13 mouse cellular contexts compared by ENCODE assay signal in genomic region chr17:73226595-73226994, GRCm38 (mm10).
DNase-seq lines count a peak whose midpoint lies in the region; ATAC-seq lines count a peak whose summit lies in the region.
"Had no signal": no experiment of that assay in that cellular context is flagged by ENCODE, and none has a peak within 500 bp of the region (broad histone marks: within the 10 kb centered on the region; RNA-seq: fewer than 3 reads in every experiment).

No protein-coding gene starts in this region.

- no peaks in the 10 kb centered on the region for H3K36me3 ChIP-seq in forebrain, embryonic 15.5 days
- no peaks in the 10 kb centered on the region for H3K36me3 ChIP-seq in forebrain, embryonic 11.5 days (ENCODE audit: control insufficient read depth, insufficient read depth, low read length)
- no peaks in the 10 kb centered on the region for H3K36me3 ChIP-seq in liver, embryonic 11.5 days (ENCODE audit: control insufficient read depth, insufficient read depth, low read length)
- no peaks in the 10 kb centered on the region for H3K36me3 ChIP-seq in liver, embryonic 12.5 days
- no peaks in the 10 kb centered on the region for H3K36me3 ChIP-seq in hindbrain, embryonic 15.5 days
- no peaks in the 10 kb centered on the region for H3K36me3 ChIP-seq in neural tube, embryonic 13.5 days
- H3K36me3 ChIP-seq: limb, embryonic 10.5 days had no signal

- no peak overlapping the region for H3K4me3 ChIP-seq in forebrain, embryonic 15.5 days
- no peak overlapping the region for H3K4me3 ChIP-seq in forebrain, embryonic 11.5 days (ENCODE audit: low read depth, low read length)
- no peak overlapping the region for H3K4me3 ChIP-seq in liver, embryonic 11.5 days (ENCODE audit: low read depth, low read length)
- no peak overlapping the region for H3K4me3 ChIP-seq in liver, embryonic 12.5 days
- no peak overlapping the region for H3K4me3 ChIP-seq in hindbrain, embryonic 15.5 days
- H3K4me3 ChIP-seq in neural tube, embryonic 13.5 days: no peak overlapping the region
- H3K4me3 ChIP-seq: gastrocnemius, adult 2 months; limb, embryonic 10.5 days had no signal

- H3K27ac ChIP-seq in forebrain, embryonic 15.5 days (replicated peaks): peak overlapping the region; percentile 87
- no peak overlapping the region for H3K27ac ChIP-seq in forebrain, embryonic 11.5 days (ENCODE audit: low read depth, low read length)
- H3K27ac ChIP-seq in liver, embryonic 11.5 days (ENCODE audit: low read depth, low read length): peak overlapping the region; percentile 23; the same call in 1 of the 2 replicates
- no peak overlapping the region for H3K27ac ChIP-seq in liver, embryonic 12.5 days
- peak overlapping the region; percentile 79 for H3K27ac ChIP-seq in hindbrain, embryonic 15.5 days (replicated peaks)
- H3K27ac ChIP-seq in neural tube, embryonic 13.5 days (replicated peaks): peak overlapping the region; percentile 89
- H3K27ac ChIP-seq: gastrocnemius, adult 2 months; kidney, postnatal 0 days; limb, embryonic 10.5 days had no signal

- no peak overlapping the region for H3K4me2 ChIP-seq in forebrain, embryonic 15.5 days (replicated peaks)
- H3K4me2 ChIP-seq in forebrain, embryonic 11.5 days (ENCODE audit: low read depth, low read length, severe bottlenecking): no peak overlapping the region
- no peak overlapping the region for H3K4me2 ChIP-seq in liver, embryonic 11.5 days
- no peak overlapping the region for H3K4me2 ChIP-seq in liver, embryonic 12.5 days
- no peak overlapping the region for H3K4me2 ChIP-seq in hindbrain, embryonic 15.5 days
- H3K4me2 ChIP-seq in neural tube, embryonic 13.5 days: no peak overlapping the region

- WGBS in forebrain, embryonic 15.5 days: 92% methylated on average over 2 of the region's 2 CpGs
- 91% methylated on average over 2 of the region's 2 CpGs for WGBS in forebrain, embryonic 11.5 days
- 55% methylated on average over 2 of the region's 2 CpGs for WGBS in liver, embryonic 11.5 days
- 31% methylated on average over 2 of the region's 2 CpGs for WGBS in liver, embryonic 12.5 days (ENCODE audit: insufficient replicate concordance)
- 78% methylated on average over 2 of the region's 2 CpGs for WGBS in hindbrain, embryonic 15.5 days
- WGBS in neural tube, embryonic 13.5 days: 85% methylated on average over 2 of the region's 2 CpGs

- H3K9ac ChIP-seq in forebrain, embryonic 15.5 days (replicated peaks): no peak overlapping the region
- H3K9ac ChIP-seq in forebrain, embryonic 11.5 days (ENCODE audit: low read length): no peak overlapping the region
- H3K9ac ChIP-seq in liver, embryonic 11.5 days (ENCODE audit: low read depth, low read length): no peak overlapping the region
- H3K9ac ChIP-seq in liver, embryonic 12.5 days: no peak overlapping the region
- H3K9ac ChIP-seq in hindbrain, embryonic 15.5 days: no peak overlapping the region
- H3K9ac ChIP-seq in neural tube, embryonic 13.5 days: no peak overlapping the region

- H3K27me3 ChIP-seq in forebrain, embryonic 15.5 days: no peaks in the 10 kb centered on the region
- no peaks in the 10 kb centered on the region for H3K27me3 ChIP-seq in forebrain, embryonic 11.5 days (ENCODE audit: control insufficient read depth, insufficient read depth, low read length)
- no peaks in the 10 kb centered on the region for H3K27me3 ChIP-seq in liver, embryonic 11.5 days (replicated peaks; ENCODE audit: control insufficient read depth, insufficient read depth, low read length)
- H3K27me3 ChIP-seq in liver, embryonic 12.5 days (replicated peaks): no peaks in the 10 kb centered on the region
- H3K27me3 ChIP-seq in hindbrain, embryonic 15.5 days: no peaks in the 10 kb centered on the region
- H3K27me3 ChIP-seq in neural tube, embryonic 13.5 days: no peaks in the 10 kb centered on the region

- no peaks in the 10 kb centered on the region for H3K9me3 ChIP-seq in forebrain, embryonic 15.5 days
- H3K9me3 ChIP-seq in forebrain, embryonic 11.5 days (ENCODE audit: control insufficient read depth, low read length): no peaks in the 10 kb centered on the region
- no peaks in the 10 kb centered on the region for H3K9me3 ChIP-seq in liver, embryonic 11.5 days (ENCODE audit: control insufficient read depth, low read length)
- H3K9me3 ChIP-seq in liver, embryonic 12.5 days (replicated peaks): no peaks in the 10 kb centered on the region
- no peaks in the 10 kb centered on the region for H3K9me3 ChIP-seq in hindbrain, embryonic 15.5 days
- H3K9me3 ChIP-seq in neural tube, embryonic 13.5 days: no peaks in the 10 kb centered on the region
- H3K9me3 ChIP-seq: limb, embryonic 10.5 days had no signal

- peaks cover 30% of the 10 kb centered on the region for H3K4me1 ChIP-seq in forebrain, embryonic 15.5 days
- no peaks in the 10 kb centered on the region; the same call in 1 of the 2 replicates for H3K4me1 ChIP-seq in forebrain, embryonic 11.5 days (replicated peaks; ENCODE audit: control insufficient read depth, insufficient read depth, low read length)
- H3K4me1 ChIP-seq in liver, embryonic 11.5 days (replicated peaks; ENCODE audit: control insufficient read depth, insufficient read depth, low read length): peaks cover 35% of the 10 kb centered on the region
- H3K4me1 ChIP-seq in liver, embryonic 12.5 days: peaks cover 56% of the 10 kb centered on the region
- H3K4me1 ChIP-seq in hindbrain, embryonic 15.5 days (replicated peaks): peaks cover 32% of the 10 kb centered on the region
- peaks cover 40% of the 10 kb centered on the region for H3K4me1 ChIP-seq in neural tube, embryonic 13.5 days (replicated peaks)

- ATAC-seq in forebrain, embryonic 15.5 days (replicated peaks): no peak
- no peak for ATAC-seq in forebrain, embryonic 11.5 days (replicated peaks; ENCODE audit: low FRiP score)
- no peak for ATAC-seq in liver, embryonic 11.5 days (replicated peaks; ENCODE audit: low FRiP score)
- ATAC-seq in liver, embryonic 12.5 days: no peak
- ATAC-seq in hindbrain, embryonic 15.5 days (ENCODE audit: low FRiP score, low read depth): no peak
- ATAC-seq in neural tube, embryonic 13.5 days (ENCODE audit: low read depth): no peak
- no peak for ATAC-seq in activated CD4-positive, CD25-positive, alpha-beta regulatory T cell, adult 4 months

- DNase-seq in forebrain, embryonic 11.5 days (ENCODE audit: low spot score): no peak
- DNase-seq in liver, embryonic 11.5 days (ENCODE audit: low spot score): no peak
- DNase-seq in urinary bladder, postnatal 10 days (ENCODE audit: low spot score): no peak
- DNase-seq: cerebellum, adult 11-12 months; gastrocnemius, adult 2 months; layer of hippocampus, postnatal 36 days had no signal

Comparison
In these comparisons a context has a peak if more than half of its experiments do, and no peak if none do; other contexts are left out.
1. H3K27ac ChIP-seq: peak in forebrain, embryonic 15.5 days (single experiment), liver, embryonic 11.5 days (single experiment), hindbrain, embryonic 15.5 days (single experiment) and neural tube, embryonic 13.5 days (single experiment); none in forebrain, embryonic 11.5 days (single experiment) and liver, embryonic 12.5 days (single experiment).